ENCODE assay signal across 9 mouse cellular contexts in the genomic region with DNA sequence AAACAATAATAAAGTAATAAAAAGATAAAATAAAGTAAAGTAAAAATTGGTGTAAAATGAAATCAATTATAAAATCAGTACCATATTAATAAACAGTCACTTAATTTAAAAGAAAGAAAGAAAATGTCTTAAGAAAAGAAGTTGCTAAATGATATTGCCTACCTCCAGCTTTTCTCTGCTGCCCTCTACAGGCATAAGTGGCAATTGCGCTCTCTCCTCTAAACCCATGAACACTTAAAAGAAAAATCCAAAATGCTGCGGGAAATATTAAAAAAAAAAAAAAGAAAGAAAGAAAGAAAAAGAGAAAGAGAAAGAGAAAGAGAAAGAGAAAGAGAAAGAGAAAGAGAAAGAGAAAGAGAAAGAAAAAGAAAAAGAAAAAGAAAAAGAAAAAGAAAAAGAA. TPM values are rescaled to one million over a fixed set of nuclear protein-coding genes. Genes with fewer than 3 reads are reported as not detected.
DNase-seq lines count a peak whose midpoint lies in the region; ATAC-seq and TF ChIP-seq lines count a peak whose summit lies in the region.
"Not testable (repeated sequence)": the region's sequence is repeated elsewhere in the genome, so short reads cannot be mapped to it uniquely, and the experiment has no call there.
"Had no signal": no experiment of that assay in that cellular context is flagged by ENCODE, and none has a peak within 500 bp of the region (broad histone marks: within the 10 kb centered on the region; RNA-seq: fewer than 3 reads in every experiment).

No protein-coding gene starts in this region.

- H3K9me3 ChIP-seq in hindbrain, postnatal 0 days (ENCODE audit: low read length): not testable (repeated sequence)

- not testable (repeated sequence) for H3K27me3 ChIP-seq in hindbrain, postnatal 0 days (ENCODE audit: insufficient read depth, low read length)

- not testable (repeated sequence) for H3K27ac ChIP-seq in hindbrain, postnatal 0 days

- 9% methylated on average over 2 of the region's 2 CpGs for WGBS in hindbrain, postnatal 0 days

- peak; percentile 91 for DNase-seq in NIH3T3 (ENCODE audit: low read depth)
- peak; percentile 64 to 72 for DNase-seq in cerebellum, adult 18-20 months
- DNase-seq in forelimb bud, embryonic 11.5 days (ENCODE audit: low read depth, low spot score): peak; percentile 55
- DNase-seq in hindbrain, postnatal 0 days (ENCODE audit: low spot score): peak; percentile 80
- peak; percentile 25 to 59 for DNase-seq in layer of hippocampus, postnatal 36 days
- DNase-seq in right cerebral cortex, postnatal 25 days: peak; percentile 48
- DNase-seq in urinary bladder, postnatal 25 days (ENCODE audit: low spot score): peak; percentile 65

- not testable (repeated sequence) for H3K9ac ChIP-seq in hindbrain, postnatal 0 days (replicated peaks; ENCODE audit: low read length)

- TF ChIP-seq CTCF in hindbrain, postnatal 0 days (IDR thresholded peaks at IDR 0.05; ENCODE audit: low read depth): peak; percentile 71

- ATAC-seq in hindbrain, postnatal 0 days: not testable (repeated sequence)
- peak; percentile 82 for ATAC-seq in megakaryocyte, adult 5-6 weeks (ENCODE audit: poor library complexity, severe bottlenecking)

- not testable (repeated sequence) for H3K4me1 ChIP-seq in hindbrain, postnatal 0 days (ENCODE audit: insufficient read depth, low read length)

- not testable (repeated sequence) for H3K4me2 ChIP-seq in hindbrain, postnatal 0 days (ENCODE audit: low read depth, low read length)

- H3K36me3 ChIP-seq in hindbrain, postnatal 0 days (ENCODE audit: insufficient read depth, low read length): not testable (repeated sequence)

- H3K4me3 ChIP-seq in hindbrain, postnatal 0 days (ENCODE audit: low read length): not testable (repeated sequence)

RNA-seq across cellular contexts. Expression of gene Gbp2, which starts 25.5 kb away (rescaled TPM):
- total RNA-seq in hindbrain, postnatal 0 days (2014; rRNA removed): 1.0 and 2.7 TPM in 2 replicates
- polyA plus RNA-seq in hindbrain, postnatal 0 days (2015; fragmentation: Nextera tagmentation; extraction: Ambion mirVana): 1.3 TPM in 2 replicates
- 1 to 10 TPM; 1.6 to 3.3 TPM for total RNA-seq in layer of hippocampus, postnatal 36 days (2021)
- total RNA-seq in megakaryocyte, adult 5-6 weeks (2015): 23.7 and 25.7 TPM in 2 replicates
- 28.0 and 33.7 TPM in 2 replicates for total RNA-seq in megakaryocyte, adult 5-6 weeks (2017)

RNA-seq across cellular contexts. Expression of gene Gbp2b, which starts 51.3 kb away (rescaled TPM):
- 0.31 TPM in 1 of 2 replicates, not detected in the other for total RNA-seq in hindbrain, postnatal 0 days (2014; rRNA removed)
- polyA plus RNA-seq in hindbrain, postnatal 0 days (2015; fragmentation: Nextera tagmentation; extraction: Ambion mirVana): 0.18 and 0.24 TPM in 2 replicates
- total RNA-seq in layer of hippocampus, postnatal 36 days (2021): not detected
- total RNA-seq in megakaryocyte, adult 5-6 weeks (2015): not detected in 2 replicates
- total RNA-seq in megakaryocyte, adult 5-6 weeks (2017): not detected in 2 replicates
- polyA plus RNA-seq: kidney, embryonic 14.5 days had no signal

RNA-seq across cellular contexts. Expression of gene Kyat3, which starts 54.9 kb away (rescaled TPM):
- total RNA-seq in hindbrain, postnatal 0 days (2014; rRNA removed): 2.7 and 8.2 TPM in 2 replicates
- polyA plus RNA-seq in hindbrain, postnatal 0 days (2015; fragmentation: Nextera tagmentation; extraction: Ambion mirVana): 8.3 and 9.8 TPM in 2 replicates
- total RNA-seq in layer of hippocampus, postnatal 36 days (2021): 1 to 10 TPM; 4.5 to 5.3 TPM
- total RNA-seq in megakaryocyte, adult 5-6 weeks (2015): 6.8 and 9.2 TPM in 2 replicates
- total RNA-seq in megakaryocyte, adult 5-6 weeks (2017): 8.3 and 10.2 TPM in 2 replicates
